Mouse (Mus musculus) CH12.LX (cell line): Measurements from ENCODE around the gene Cep170.

Experiments used
- CHD2 ChIP-seq: IDR thresholded peaks from 2 replicates; pipeline ENCODE4 v1.6.1; 2011; ENCODE audit warnings: low read length, improper control_type of control experiment
- CTCF ChIP-seq, 2 experiments: IDR thresholded peaks in 1 of 2; conservative IDR thresholded peaks in 1 of 2; 2 replicates each; pipeline ENCODE4 v1.5.1; 2011 to 2012; ENCODE audit warnings: low read depth in 2 of 2, low read length in 2 of 2, improper control_type of control experiment in 1 of 2, inconsistent platforms in 1 of 2, mild to moderate bottlenecking in 1 of 2, moderate library complexity in 1 of 2
- EP300 ChIP-seq: IDR thresholded peaks from 2 replicates; pipeline ENCODE4 v1.6.1; 2011; ENCODE audit warnings: low read length, improper control_type of control experiment
- GABPA ChIP-seq: IDR thresholded peaks from 2 replicates; pipeline ENCODE4 v1.6.1; 2012; ENCODE audit warnings: low read depth, low read length, improper control_type of control experiment, inconsistent platforms; ENCODE audit not compliant: insufficient replicate concordance
- JUND ChIP-seq: conservative IDR thresholded peaks from 2 replicates; pipeline ENCODE4 v1.6.1; 2011; ENCODE audit warnings: low read depth, low read length, improper control_type of control experiment
- KAT2A ChIP-seq: IDR thresholded peaks from 2 replicates; pipeline ENCODE4 v1.6.1; 2012; ENCODE audit warnings: low read length, improper control_type of control experiment, inconsistent platforms; ENCODE audit not compliant: insufficient replicate concordance
- MAFK ChIP-seq: IDR thresholded peaks from 2 replicates; pipeline ENCODE4 v1.6.1; 2011; ENCODE audit warnings: low read length, improper control_type of control experiment; ENCODE audit not compliant: insufficient replicate concordance
- MAX ChIP-seq: IDR thresholded peaks from 2 replicates; pipeline ENCODE4 v1.6.1; 2011; ENCODE audit warnings: low read length, improper control_type of control experiment
- SIN3A ChIP-seq: IDR thresholded peaks from 2 replicates; pipeline ENCODE4 v1.6.1; 2012; ENCODE audit warnings: low read length, improper control_type of control experiment, inconsistent platforms
- USF1 ChIP-seq: IDR thresholded peaks from 2 replicates; pipeline ENCODE4 v1.6.1; 2014; ENCODE audit warnings: low read depth, mild to moderate bottlenecking, inconsistent platforms, low read length, improper control_type of control experiment
- ZMIZ1 ChIP-seq: IDR thresholded peaks from 2 replicates; pipeline ENCODE4 v1.6.1; 2012; ENCODE audit warnings: low read depth, mild to moderate bottlenecking, inconsistent platforms, low read length, improper control_type of control experiment

- no peak for TF ChIP-seq MAFK
- no peak for TF ChIP-seq CHD2
- TF ChIP-seq CTCF (conservative IDR thresholded peaks at IDR 0.05 in 1 of 2, IDR thresholded peaks at IDR 0.05 in 1 of 2; ENCODE audit: low read depth in 2 of 2, low read length in 2 of 2), result no peak
- no peak for TF ChIP-seq SIN3A
- TF ChIP-seq EP300, result no peak
- no peak for TF ChIP-seq JUND
- TF ChIP-seq USF1, result no peak
- TF ChIP-seq MAX, result no peak
- no peak for TF ChIP-seq GABPA
- TF ChIP-seq KAT2A, result no peak
- no peak for TF ChIP-seq ZMIZ1
Observed at GRCm38 (mm10) chr1:176811892-176812291, 2.0 kb downstream of the Cep170 start.
